Mouse (Mus musculus): ENCODE data around the gene Wnt4. TPM values are rescaled to one million over a fixed set of nuclear protein-coding genes. Genes with fewer than 3 reads are reported as not detected.

Wnt4 gene
- polyA plus RNA-seq (2015; fragmentation: Nextera tagmentation; extraction: Ambion mirVana), result 8.7 and 13.7 TPM in 2 replicates

DNA sequence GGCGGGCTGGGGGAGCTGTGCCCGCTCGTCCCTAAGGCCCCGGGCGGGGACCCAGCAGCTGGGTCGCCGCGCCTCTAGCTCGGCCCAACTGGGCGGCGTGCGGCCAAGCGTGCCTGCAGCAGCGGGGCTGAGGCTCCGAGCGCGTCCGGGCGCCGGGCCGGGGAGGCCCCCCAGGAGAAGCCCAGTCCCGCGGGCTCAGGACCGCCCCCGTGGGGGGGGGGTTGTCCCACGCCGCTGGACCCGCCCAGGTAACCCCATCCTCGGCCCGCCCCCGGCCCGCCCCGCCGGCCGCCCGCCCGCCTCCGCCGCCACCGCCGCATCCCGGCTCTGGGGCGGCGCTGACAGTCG, at the start of gene Wnt4:
Gene Wnt4 (plus strand): TSS at position 324 of the 348 bp plus-strand sequence.
- H3K4me1 ChIP-seq (ENCODE audit: control insufficient read depth, insufficient read depth, low read length), result peaks cover 29% of the 10 kb centered on the region

DNA sequence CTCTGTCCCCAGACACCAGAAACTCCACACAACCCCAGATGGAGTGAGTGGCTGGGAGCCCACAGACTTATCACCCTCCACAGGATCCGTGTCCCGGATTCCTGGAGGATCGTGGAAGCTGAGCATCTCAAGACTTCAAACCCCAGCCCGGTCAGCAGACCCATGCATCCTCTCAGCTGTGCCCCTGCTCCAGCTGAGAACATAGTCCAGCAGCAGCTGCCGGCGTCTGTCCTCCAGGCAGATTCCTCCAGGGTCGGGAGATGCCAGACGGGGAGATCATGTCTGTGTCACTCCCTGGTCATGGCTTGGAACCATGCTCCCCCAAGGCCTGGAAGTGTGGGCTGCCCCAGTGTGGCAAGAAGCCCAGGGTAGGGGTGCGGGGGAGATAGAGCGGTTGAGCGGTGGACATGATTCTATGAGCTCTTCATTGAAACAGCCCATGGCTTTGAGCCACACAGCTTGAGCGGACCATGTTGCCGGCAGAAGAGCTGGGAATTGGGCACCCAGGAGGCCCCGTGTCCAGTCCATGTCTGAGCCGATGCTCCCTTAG, 48.6 kb upstream of the Wnt4 start:
- H3K4me1 ChIP-seq (ENCODE audit: control insufficient read depth, insufficient read depth, low read length), result peaks cover 15% of the 10 kb centered on the region
- H3K36me3 ChIP-seq (ENCODE audit: control insufficient read depth, insufficient read depth, low read length), result no peaks in the 10 kb centered on the region
- WGBS, result 73% methylated on average over 15 of the region's 15 CpGs
- H3K27me3 ChIP-seq (ENCODE audit: control insufficient read depth, insufficient read depth, low read length), result no peaks in the 10 kb centered on the region
- no peak for ATAC-seq (ENCODE audit: insufficient read depth, low FRiP score)
- H3K9me3 ChIP-seq (replicated peaks; ENCODE audit: control insufficient read depth, low read length), result no peaks in the 10 kb centered on the region
- H3K4me2 ChIP-seq (ENCODE audit: low read depth, low read length), result no peak overlapping the region
- no peak overlapping the region for H3K27ac ChIP-seq (ENCODE audit: low read length)
- H3K4me3 ChIP-seq (replicated peaks; ENCODE audit: low read length), result no peak overlapping the region
- no peak overlapping the region for H3K9ac ChIP-seq (ENCODE audit: low read length)

More for the DNA sequence above, at the start of gene Wnt4:
- Histone ChIP-seq H3K9me3 (replicated peaks; ENCODE audit: control insufficient read depth, low read length) (no peaks in the 10 kb centered on the region), H3K36me3 (ENCODE audit: control insufficient read depth, insufficient read depth, low read length) (no peaks in the 10 kb centered on the region), H3K9ac (ENCODE audit: low read length) (peak within 1 kb of the TSS; percentile 84), H3K4me3 (replicated peaks; ENCODE audit: low read length) (peak within 1 kb of the TSS; percentile 61), H3K27ac (ENCODE audit: low read length) (peak within 1 kb of the TSS; percentile 87), H3K27me3 (ENCODE audit: control insufficient read depth, insufficient read depth, low read length) (peaks cover 33% of the 10 kb centered on the region), H3K4me2 (ENCODE audit: low read depth, low read length) (peak within 1 kb of the TSS; percentile 86)
- ATAC-seq (ENCODE audit: insufficient read depth, low FRiP score), result peak; percentile 86
- WGBS, result 0% methylated on average over 19 of the region's 45 CpGs

GRCm38 (mm10) chr4:137231494-137232470, 45.5 kb upstream of the Wnt4 start:
- H3K4me1 ChIP-seq (ENCODE audit: control insufficient read depth, insufficient read depth, low read length), result peaks cover 15% of the 10 kb centered on the region
- no peaks in the 10 kb centered on the region for H3K27me3 ChIP-seq (ENCODE audit: control insufficient read depth, insufficient read depth, low read length)
- peak overlapping the region; percentile 62; the same call in 1 of the 2 replicates for H3K27ac ChIP-seq (ENCODE audit: low read length)
- H3K4me3 ChIP-seq (replicated peaks; ENCODE audit: low read length), result no peak overlapping the region
- H3K9me3 ChIP-seq (replicated peaks; ENCODE audit: control insufficient read depth, low read length), result no peaks in the 10 kb centered on the region
- no peaks in the 10 kb centered on the region for H3K36me3 ChIP-seq (ENCODE audit: control insufficient read depth, insufficient read depth, low read length)
- ATAC-seq (ENCODE audit: insufficient read depth, low FRiP score), result peak; percentile 39; the same call in 1 of the 2 replicates
- WGBS, result 60% methylated on average over 16 of the region's 16 CpGs
- H3K9ac ChIP-seq (ENCODE audit: low read length), result peak overlapping the region; percentile 43
- peak overlapping the region; percentile 21; the same call in 1 of the 2 replicates for H3K4me2 ChIP-seq (ENCODE audit: low read depth, low read length)

DNA sequence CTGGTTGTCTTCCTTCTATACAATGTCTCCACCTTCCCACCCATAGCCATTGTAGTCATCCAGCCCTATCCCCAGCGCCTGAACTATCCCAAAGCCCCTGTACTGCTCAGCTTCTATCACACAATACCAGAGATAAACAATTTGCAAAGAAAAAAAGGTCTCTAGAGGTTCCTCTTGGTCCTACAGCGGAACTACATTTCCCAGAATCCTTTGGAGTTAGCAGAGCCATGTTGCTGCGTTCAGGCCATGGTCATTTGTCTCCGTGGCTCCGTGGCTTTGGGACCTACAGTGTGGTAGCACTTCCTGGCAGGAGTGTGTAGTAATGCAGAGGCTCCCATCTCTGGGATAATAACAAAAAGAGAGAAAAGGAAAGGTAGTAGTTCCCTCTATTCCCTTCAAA, 43.7 kb upstream of the Wnt4 start:
- H3K4me1 ChIP-seq (ENCODE audit: control insufficient read depth, insufficient read depth, low read length), result peaks cover 15% of the 10 kb centered on the region
- no peaks in the 10 kb centered on the region for H3K36me3 ChIP-seq (ENCODE audit: control insufficient read depth, insufficient read depth, low read length)
- H3K9ac ChIP-seq (ENCODE audit: low read length), result no peak overlapping the region
- H3K4me3 ChIP-seq (replicated peaks; ENCODE audit: low read length), result no peak overlapping the region
- no peak overlapping the region for H3K27ac ChIP-seq (ENCODE audit: low read length)
- H3K4me2 ChIP-seq (ENCODE audit: low read depth, low read length), result no peak overlapping the region
- H3K27me3 ChIP-seq (ENCODE audit: control insufficient read depth, insufficient read depth, low read length), result no peaks in the 10 kb centered on the region
- no peak for ATAC-seq (ENCODE audit: insufficient read depth, low FRiP score)
- no peaks in the 10 kb centered on the region for H3K9me3 ChIP-seq (replicated peaks; ENCODE audit: control insufficient read depth, low read length)
- 62% methylated on average over 5 of the region's 5 CpGs for WGBS

DNA sequence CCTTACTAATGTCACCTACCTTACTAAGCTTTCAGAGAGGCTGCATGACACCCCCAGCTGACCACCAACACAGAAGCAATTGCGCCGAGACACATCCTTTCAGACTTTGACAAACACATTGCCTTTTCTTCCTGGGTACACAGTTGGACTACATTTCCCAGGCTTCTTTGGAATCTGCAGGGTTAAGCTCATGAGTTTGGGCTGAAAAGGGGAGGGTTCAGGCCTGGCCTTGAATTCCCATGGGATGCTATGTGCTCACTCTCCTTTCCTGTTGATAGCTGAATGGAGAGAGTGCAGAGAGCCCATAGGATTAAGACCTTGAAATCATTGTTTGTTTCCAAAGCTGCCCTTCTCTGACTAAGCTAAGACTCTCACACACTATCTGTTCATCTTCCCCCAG, 42.8 kb upstream of the Wnt4 start:
- ATAC-seq (ENCODE audit: insufficient read depth, low FRiP score), result no peak
- 77% methylated on average over 2 of the region's 2 CpGs for WGBS
- no peaks in the 10 kb centered on the region for H3K36me3 ChIP-seq (ENCODE audit: control insufficient read depth, insufficient read depth, low read length)
- H3K4me3 ChIP-seq (replicated peaks; ENCODE audit: low read length), result no peak overlapping the region
- H3K9ac ChIP-seq (ENCODE audit: low read length), result no peak overlapping the region
- H3K9me3 ChIP-seq (replicated peaks; ENCODE audit: control insufficient read depth, low read length), result no peaks in the 10 kb centered on the region
- no peaks in the 10 kb centered on the region for H3K27me3 ChIP-seq (ENCODE audit: control insufficient read depth, insufficient read depth, low read length)
- peak overlapping the region; percentile 4; the same call in 1 of the 2 replicates for H3K27ac ChIP-seq (ENCODE audit: low read length)
- no peak overlapping the region for H3K4me2 ChIP-seq (ENCODE audit: low read depth, low read length)
- H3K4me1 ChIP-seq (ENCODE audit: control insufficient read depth, insufficient read depth, low read length), result peaks cover 12% of the 10 kb centered on the region

DNA sequence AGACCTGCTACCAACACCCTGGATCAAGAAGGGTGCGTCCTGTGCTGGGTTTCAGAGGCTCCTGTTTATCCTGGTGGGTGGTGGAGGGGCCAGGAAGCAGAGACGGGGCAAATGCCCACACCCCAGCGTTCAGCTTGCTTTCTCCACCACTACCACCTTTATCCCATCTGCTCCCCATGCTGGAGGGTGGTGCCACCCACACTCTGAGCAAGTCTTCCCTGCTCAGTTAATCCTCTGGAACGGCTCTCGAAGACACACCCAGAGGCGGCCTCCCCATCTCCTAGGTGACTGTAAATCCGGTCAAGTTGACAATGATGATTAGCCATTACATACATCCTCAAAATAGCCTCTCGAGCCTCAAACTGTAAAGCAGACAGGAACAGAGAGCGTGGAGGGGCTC, 41.9 kb upstream of the Wnt4 start:
- Histone ChIP-seq H3K4me2 (ENCODE audit: low read depth, low read length) (no peak overlapping the region), H3K9ac (ENCODE audit: low read length) (no peak overlapping the region), H3K9me3 (replicated peaks; ENCODE audit: control insufficient read depth, low read length) (peaks cover 8% of the 10 kb centered on the region), H3K36me3 (ENCODE audit: control insufficient read depth, insufficient read depth, low read length) (no peaks in the 10 kb centered on the region), H3K27ac (ENCODE audit: low read length) (peak overlapping the region; percentile 46; the same call in 1 of the 2 replicates), H3K4me1 (ENCODE audit: control insufficient read depth, insufficient read depth, low read length) (peaks cover 12% of the 10 kb centered on the region), H3K4me3 (replicated peaks; ENCODE audit: low read length) (no peak overlapping the region), H3K27me3 (ENCODE audit: control insufficient read depth, insufficient read depth, low read length) (no peaks in the 10 kb centered on the region)
- ATAC-seq (ENCODE audit: insufficient read depth, low FRiP score), result peak; percentile 46; the same call in 1 of the 2 replicates
- 64% methylated on average over 9 of the region's 9 CpGs for WGBS

- no peak overlapping the region for H3K4me3 ChIP-seq (replicated peaks; ENCODE audit: low read length)
- ATAC-seq (ENCODE audit: insufficient read depth, low FRiP score), result no peak
- H3K36me3 ChIP-seq (ENCODE audit: control insufficient read depth, insufficient read depth, low read length), result no peaks in the 10 kb centered on the region
- peaks cover under 1% of the 10 kb centered on the region; the same call in 1 of the 2 replicates for H3K4me1 ChIP-seq (ENCODE audit: control insufficient read depth, insufficient read depth, low read length)
- no peak overlapping the region for H3K4me2 ChIP-seq (ENCODE audit: low read depth, low read length)
- H3K27ac ChIP-seq (ENCODE audit: low read length), result no peak overlapping the region
- peaks cover 4% of the 10 kb centered on the region for H3K9me3 ChIP-seq (replicated peaks; ENCODE audit: control insufficient read depth, low read length)
- WGBS, result 67% methylated on average over 9 of the region's 9 CpGs
- no peaks in the 10 kb centered on the region for H3K27me3 ChIP-seq (ENCODE audit: control insufficient read depth, insufficient read depth, low read length)
- 0 out of 2 replicates have a peak overlapping the region, but pooled peaks have one; percentile 20 for H3K9ac ChIP-seq (ENCODE audit: low read length)
These were observed 32.4 kb upstream of the Wnt4 start for GRCm38 (mm10) chr4:137244883-137245282.

DNA sequence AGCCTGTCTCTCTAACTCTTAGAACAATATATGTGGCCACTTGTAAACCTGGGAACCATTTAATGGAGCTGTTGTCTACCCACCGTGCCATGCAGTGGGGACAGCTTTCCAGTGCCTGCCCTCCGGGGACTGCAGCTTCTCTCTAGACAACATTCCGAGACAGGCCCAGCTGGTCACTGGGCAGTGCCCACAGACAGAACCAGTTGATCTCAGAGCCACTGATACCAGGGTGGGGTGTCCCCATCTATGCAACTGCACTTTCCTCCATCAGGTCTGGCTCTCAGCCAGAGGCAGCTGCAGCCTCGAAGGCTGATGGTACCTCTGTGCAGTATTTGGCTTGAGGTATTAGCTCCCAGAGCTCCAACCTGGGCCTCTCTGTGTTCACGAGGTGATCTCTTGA, 27.0 kb upstream of the Wnt4 start:
- Histone ChIP-seq H3K4me1 (ENCODE audit: control insufficient read depth, insufficient read depth, low read length) (peaks cover 11% of the 10 kb centered on the region), H3K27ac (ENCODE audit: low read length) (no peak overlapping the region)

GRCm38 (mm10) chr4:137250849-137251248, 26.4 kb upstream of the Wnt4 start:
- Histone ChIP-seq H3K27me3 (ENCODE audit: control insufficient read depth, insufficient read depth, low read length) (no peaks in the 10 kb centered on the region), H3K4me1 (ENCODE audit: control insufficient read depth, insufficient read depth, low read length) (peaks cover 15% of the 10 kb centered on the region), H3K4me2 (ENCODE audit: low read depth, low read length) (no peak overlapping the region), H3K4me3 (replicated peaks; ENCODE audit: low read length) (no peak overlapping the region), H3K9ac (ENCODE audit: low read length) (0 out of 2 replicates have a peak overlapping the region, but pooled peaks have one; percentile 6), H3K27ac (ENCODE audit: low read length) (no peak overlapping the region), H3K36me3 (ENCODE audit: control insufficient read depth, insufficient read depth, low read length) (no peaks in the 10 kb centered on the region), H3K9me3 (replicated peaks; ENCODE audit: control insufficient read depth, low read length) (no peaks in the 10 kb centered on the region)
- no peak for ATAC-seq (ENCODE audit: insufficient read depth, low FRiP score)
- 36% methylated on average over 5 of the region's 5 CpGs for WGBS

More for the DNA sequence above, 27.0 kb upstream of the Wnt4 start:
- peak; percentile 27; the same call in 1 of the 2 replicates for ATAC-seq (ENCODE audit: insufficient read depth, low FRiP score)
- Histone ChIP-seq H3K4me2 (ENCODE audit: low read depth, low read length) (no peak overlapping the region), H3K27me3 (ENCODE audit: control insufficient read depth, insufficient read depth, low read length) (no peaks in the 10 kb centered on the region), H3K36me3 (ENCODE audit: control insufficient read depth, insufficient read depth, low read length) (no peaks in the 10 kb centered on the region), H3K9me3 (replicated peaks; ENCODE audit: control insufficient read depth, low read length) (no peaks in the 10 kb centered on the region), H3K9ac (ENCODE audit: low read length) (no peak overlapping the region), H3K4me3 (replicated peaks; ENCODE audit: low read length) (no peak overlapping the region)
- 44% methylated on average over 5 of the region's 5 CpGs for WGBS
